Mouse (Mus musculus): ENCODE results near the gene Mkrn2. TPM values are rescaled to one million over a fixed set of nuclear protein-coding genes. Genes with fewer than 3 reads are reported as not detected.
"Not testable (repeated sequence)": the region's sequence is repeated elsewhere in the genome, so short reads cannot be mapped to it uniquely, and the experiment has no call there.

Gene Mkrn2
- polyA plus RNA-seq, 1 experiment from 2014 or later, result 47.2 TPM

DNA sequence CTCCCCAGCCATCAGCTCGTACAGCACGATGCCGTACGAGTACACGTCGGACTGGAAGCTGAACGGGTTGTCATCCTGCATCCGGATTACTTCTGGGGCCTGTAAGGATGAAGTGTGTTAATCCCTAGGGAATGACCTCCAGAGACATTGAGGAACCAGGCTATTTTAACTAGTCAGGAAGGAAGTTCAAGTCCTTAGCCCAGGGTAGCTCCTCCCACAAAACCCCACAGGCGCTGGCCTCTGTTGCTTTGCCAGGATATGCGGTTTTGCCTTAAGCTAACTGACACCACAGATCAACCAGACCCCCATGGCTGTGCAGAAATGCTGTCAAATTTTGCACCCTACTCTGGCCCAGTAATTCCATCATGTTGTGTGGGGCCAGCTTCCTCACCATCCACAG is 18.1 kb downstream of the Mkrn2 start:
- H3K4me3 ChIP-seq (ENCODE audit: low read depth, low read length), result no peak overlapping the region
- DNase-seq (ENCODE audit: low spot score), result no peak
- no peak overlapping the region for H3K27ac ChIP-seq (ENCODE audit: low read depth, low read length)
- no peaks in the 10 kb centered on the region for H3K27me3 ChIP-seq (replicated peaks; ENCODE audit: control insufficient read depth, insufficient read depth, low read length)
- 94% methylated on average over 10 of the region's 10 CpGs for WGBS
- H3K9me3 ChIP-seq (replicated peaks; ENCODE audit: control insufficient read depth, low read length), result no peaks in the 10 kb centered on the region
- H3K4me1 ChIP-seq (ENCODE audit: control insufficient read depth, insufficient read depth, low read length), result no peaks in the 10 kb centered on the region
- no peak overlapping the region for H3K4me2 ChIP-seq (ENCODE audit: low read length)
- no peak overlapping the region for H3K9ac ChIP-seq (ENCODE audit: low read length)
- no peak for ATAC-seq
- peaks cover 100% of the 10 kb centered on the region for H3K36me3 ChIP-seq (ENCODE audit: control insufficient read depth, insufficient read depth, low read length)

GRCm38 (mm10) chr6:115620942-115621341 is 19.2 kb downstream of the Mkrn2 start:
- Histone ChIP-seq H3K9ac (ENCODE audit: low read length) (no peak overlapping the region), H3K27me3 (replicated peaks; ENCODE audit: control insufficient read depth, insufficient read depth, low read length) (no peaks in the 10 kb centered on the region), H3K4me3 (ENCODE audit: low read depth, low read length) (no peak overlapping the region), H3K9me3 (replicated peaks; ENCODE audit: control insufficient read depth, low read length) (no peaks in the 10 kb centered on the region), H3K4me2 (ENCODE audit: low read length) (no peak overlapping the region), H3K4me1 (ENCODE audit: control insufficient read depth, insufficient read depth, low read length) (no peaks in the 10 kb centered on the region), H3K36me3 (ENCODE audit: control insufficient read depth, insufficient read depth, low read length) (peaks cover 100% of the 10 kb centered on the region), H3K27ac (ENCODE audit: low read depth, low read length) (no peak overlapping the region)
- no peak for DNase-seq (ENCODE audit: low spot score)
- WGBS, result 86% methylated on average over 1 of the region's 1 CpGs
- ATAC-seq, result no peak

GRCm38 (mm10) chr6:115626121-115626520 is 24.4 kb downstream of the Mkrn2 start:
- no peaks in the 10 kb centered on the region for H3K9me3 ChIP-seq (replicated peaks; ENCODE audit: control insufficient read depth, low read length)
- no peak overlapping the region for H3K4me3 ChIP-seq (ENCODE audit: low read depth, low read length)
- DNase-seq (ENCODE audit: low spot score) (no peak), ATAC-seq (no peak)
- no peaks in the 10 kb centered on the region for H3K27me3 ChIP-seq (replicated peaks; ENCODE audit: control insufficient read depth, insufficient read depth, low read length)
- H3K4me1 ChIP-seq (ENCODE audit: control insufficient read depth, insufficient read depth, low read length), result no peaks in the 10 kb centered on the region
- H3K9ac ChIP-seq (ENCODE audit: low read length), result no peak overlapping the region
- no peak overlapping the region for H3K27ac ChIP-seq (ENCODE audit: low read depth, low read length)
- H3K36me3 ChIP-seq (ENCODE audit: control insufficient read depth, insufficient read depth, low read length), result peaks cover 91% of the 10 kb centered on the region
- WGBS, result 93% methylated on average over 5 of the region's 5 CpGs
- H3K4me2 ChIP-seq (ENCODE audit: low read length), result no peak overlapping the region

GRCm38 (mm10) chr6:115631056-115631795 is 29.5 kb downstream of the Mkrn2 start:
- ATAC-seq (no peak), DNase-seq (ENCODE audit: low spot score) (no peak)
- Histone ChIP-seq H3K9me3 (replicated peaks; ENCODE audit: control insufficient read depth, low read length) (no peaks in the 10 kb centered on the region), H3K36me3 (ENCODE audit: control insufficient read depth, insufficient read depth, low read length) (peaks cover 87% of the 10 kb centered on the region), H3K4me3 (ENCODE audit: low read depth, low read length) (no peak overlapping the region), H3K27ac (ENCODE audit: low read depth, low read length) (no peak overlapping the region), H3K27me3 (replicated peaks; ENCODE audit: control insufficient read depth, insufficient read depth, low read length) (no peaks in the 10 kb centered on the region), H3K9ac (ENCODE audit: low read length) (no peak overlapping the region), H3K4me1 (ENCODE audit: control insufficient read depth, insufficient read depth, low read length) (no peaks in the 10 kb centered on the region), H3K4me2 (ENCODE audit: low read length) (no peak overlapping the region)
- WGBS, result 93% methylated on average over 3 of the region's 3 CpGs

- no peak overlapping the region for H3K4me3 ChIP-seq (ENCODE audit: low read depth, low read length)
- DNase-seq (ENCODE audit: low spot score) (no peak), ATAC-seq (no peak)
- H3K36me3 ChIP-seq (ENCODE audit: control insufficient read depth, insufficient read depth, low read length), result peaks cover 83% of the 10 kb centered on the region
- 98% methylated on average over 2 of the region's 2 CpGs for WGBS
- no peaks in the 10 kb centered on the region for H3K4me1 ChIP-seq (ENCODE audit: control insufficient read depth, insufficient read depth, low read length)
- H3K27me3 ChIP-seq (replicated peaks; ENCODE audit: control insufficient read depth, insufficient read depth, low read length), result no peaks in the 10 kb centered on the region
- H3K9ac ChIP-seq (ENCODE audit: low read length), result no peak overlapping the region
- H3K9me3 ChIP-seq (replicated peaks; ENCODE audit: control insufficient read depth, low read length), result no peaks in the 10 kb centered on the region
- no peak overlapping the region for H3K4me2 ChIP-seq (ENCODE audit: low read length)
- H3K27ac ChIP-seq (ENCODE audit: low read depth, low read length), result no peak overlapping the region
Observed at GRCm38 (mm10) chr6:115634015-115634414, 32.3 kb downstream of the Mkrn2 start.

- WGBS, result 96% methylated on average over 7 of the region's 7 CpGs
- DNase-seq (ENCODE audit: low spot score); H3K27me3 ChIP-seq (replicated peaks; ENCODE audit: control insufficient read depth, insufficient read depth, low read length); H3K9me3 ChIP-seq (replicated peaks; ENCODE audit: control insufficient read depth, low read length); H3K27ac ChIP-seq (ENCODE audit: low read depth, low read length); H3K4me2 ChIP-seq (ENCODE audit: low read length); H3K4me3 ChIP-seq (ENCODE audit: low read depth, low read length); H3K9ac ChIP-seq (ENCODE audit: low read length); ATAC-seq; H3K4me1 ChIP-seq (ENCODE audit: control insufficient read depth, insufficient read depth, low read length): not testable (repeated sequence)
- H3K36me3 ChIP-seq (ENCODE audit: control insufficient read depth, insufficient read depth, low read length), result peaks cover 70% of the 10 kb centered on the region
Observed at GRCm38 (mm10) chr6:115638188-115638587, 36.5 kb downstream of the Mkrn2 start.

GRCm38 (mm10) chr6:115643315-115643714 is 41.6 kb downstream of the Mkrn2 start:
- Histone ChIP-seq H3K4me3 (ENCODE audit: low read depth, low read length) (no peak overlapping the region), H3K27me3 (replicated peaks; ENCODE audit: control insufficient read depth, insufficient read depth, low read length) (no peaks in the 10 kb centered on the region), H3K4me1 (ENCODE audit: control insufficient read depth, insufficient read depth, low read length) (peaks cover under 1% of the 10 kb centered on the region; the same call in 1 of the 2 replicates), H3K4me2 (ENCODE audit: low read length) (no peak overlapping the region), H3K9ac (ENCODE audit: low read length) (no peak overlapping the region), H3K27ac (ENCODE audit: low read depth, low read length) (no peak overlapping the region), H3K9me3 (replicated peaks; ENCODE audit: control insufficient read depth, low read length) (no peaks in the 10 kb centered on the region), H3K36me3 (ENCODE audit: control insufficient read depth, insufficient read depth, low read length) (peaks cover 38% of the 10 kb centered on the region)
- DNase-seq (ENCODE audit: low spot score) (peak; percentile 16), ATAC-seq (no peak)
- WGBS, result 48% methylated on average over 1 of the region's 1 CpGs

GRCm38 (mm10) chr6:115649792-115650365 is 48.2 kb downstream of the Mkrn2 start:
- 84% methylated on average over 1 of the region's 1 CpGs for WGBS
- H3K27me3 ChIP-seq (replicated peaks; ENCODE audit: control insufficient read depth, insufficient read depth, low read length), result no peaks in the 10 kb centered on the region
- H3K4me2 ChIP-seq (ENCODE audit: low read length), result no peak overlapping the region
- DNase-seq (ENCODE audit: low spot score) (no peak), ATAC-seq (no peak)
- no peak overlapping the region for H3K4me3 ChIP-seq (ENCODE audit: low read depth, low read length)
- no peaks in the 10 kb centered on the region for H3K36me3 ChIP-seq (ENCODE audit: control insufficient read depth, insufficient read depth, low read length)
- H3K27ac ChIP-seq (ENCODE audit: low read depth, low read length), result no peak overlapping the region
- H3K9ac ChIP-seq (ENCODE audit: low read length), result no peak overlapping the region
- H3K9me3 ChIP-seq (replicated peaks; ENCODE audit: control insufficient read depth, low read length), result no peaks in the 10 kb centered on the region
- H3K4me1 ChIP-seq (ENCODE audit: control insufficient read depth, insufficient read depth, low read length), result peaks cover 10% of the 10 kb centered on the region
